Comparison of ENCODE assay signal across 15 mouse cellular contexts in the genomic region with DNA sequence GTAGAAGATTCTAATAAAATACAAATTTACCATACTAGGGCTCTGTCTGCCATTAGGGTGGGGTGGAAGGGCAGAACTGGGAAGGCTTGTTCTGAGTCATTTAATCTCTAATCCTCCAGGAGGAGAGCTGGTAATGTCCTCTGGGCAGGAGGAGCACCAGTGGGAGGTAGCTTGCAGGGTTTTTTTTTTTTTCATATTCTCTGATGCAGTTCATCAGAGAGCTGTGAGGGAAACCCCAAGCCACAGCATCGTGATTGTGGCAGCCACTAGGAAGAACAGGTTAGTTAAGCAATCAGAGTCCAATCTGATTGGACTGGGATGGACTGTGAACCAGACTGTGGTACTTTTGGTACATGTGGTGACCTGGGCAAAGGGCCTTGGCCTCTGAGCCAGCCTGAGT.
"Had no signal": no experiment of that assay in that cellular context is flagged by ENCODE, and none has a peak within 500 bp of the region (broad histone marks: within the 10 kb centered on the region; RNA-seq: fewer than 3 reads in every experiment).

No protein-coding gene starts in this region.

- ATAC-seq: intestine, postnatal 0 days; liver, embryonic 12.5 days; midbrain, embryonic 16.5 days had no signal

- H3K4me3 ChIP-seq: layer of hippocampus, adult 2 months; limb, embryonic 13.5 days; liver, embryonic 12.5 days; lung, embryonic 15.5 days; midbrain, embryonic 12.5 days; neural tube, embryonic 15.5 days had no signal

- H3K27me3 ChIP-seq: limb, embryonic 13.5 days; liver, embryonic 12.5 days; lung, embryonic 15.5 days; midbrain, embryonic 12.5 days; neural tube, embryonic 15.5 days had no signal

- H3K4me1 ChIP-seq: midbrain, embryonic 12.5 days had no signal

- H3K9ac ChIP-seq: limb, embryonic 13.5 days; liver, embryonic 12.5 days; lung, embryonic 15.5 days; midbrain, embryonic 12.5 days; neural tube, embryonic 15.5 days had no signal

- H3K4me2 ChIP-seq: limb, embryonic 13.5 days; liver, embryonic 12.5 days; lung, embryonic 15.5 days; midbrain, embryonic 12.5 days; neural tube, embryonic 15.5 days had no signal

- H3K27ac ChIP-seq: layer of hippocampus, adult 2 months; limb, embryonic 13.5 days; liver, embryonic 12.5 days; lung, embryonic 15.5 days; midbrain, embryonic 12.5 days; neural tube, embryonic 15.5 days had no signal

- DNase-seq: kidney, adult 8-10 months; kidney, postnatal 10 days; kidney, postnatal 4 days; left cerebral cortex, postnatal 4 days; right cerebral cortex, adult 18-20 months; right cerebral cortex, postnatal 25 days; thymus, postnatal 25 days had no signal
